Mouse (Mus musculus) intestine, postnatal 0 days (tissue): ENCODE measurements around the gene Serpina3i. TPM values are rescaled to one million over a fixed set of nuclear protein-coding genes. Genes with fewer than 3 reads are reported as not detected.

Experiments used
- ATAC-seq: fragments of 200-750 bp; cut with Nextera tagmentation; 2 replicates; pipeline ENCODE4 v1.8.0; 2017; ENCODE audit warnings: mild to moderate bottlenecking, moderate TSS enrichment, moderate library complexity
- H3K27ac ChIP-seq: fragments of 300-500 bp; sonication (generic); 2 replicates; pipeline ENCODE4 v1.5.1; 2014; ENCODE audit warnings: mild to moderate bottlenecking, low read depth, low read length, moderate library complexity
- H3K27me3 ChIP-seq: fragments of 300-500 bp; sonication (generic); replicated peaks from 2 replicates; pipeline ENCODE4 v1.6.1; 2014; ENCODE audit warnings: low read length, mixed read lengths; ENCODE audit not compliant: control insufficient read depth, insufficient read depth
- H3K36me3 ChIP-seq: fragments of 300-500 bp; sonication (generic); 2 replicates; pipeline ENCODE4 v1.6.1; 2014; ENCODE audit warnings: mild to moderate bottlenecking, moderate library complexity; ENCODE audit not compliant: control insufficient read depth, insufficient read depth
- H3K4me1 ChIP-seq: fragments of 300-500 bp; sonication (generic); replicated peaks from 2 replicates; pipeline ENCODE4 v1.6.1; 2014; ENCODE audit warnings: antibody characterized with exemption, low read length, mixed read lengths; ENCODE audit not compliant: control insufficient read depth, insufficient read depth
- H3K4me2 ChIP-seq: fragments of 300-500 bp; sonication (generic); replicated peaks from 2 replicates; pipeline ENCODE4 v1.6.1; 2014; ENCODE audit warnings: low read depth, mild to moderate bottlenecking, moderate library complexity
- H3K4me3 ChIP-seq: fragments of 300-500 bp; sonication (generic); 2 replicates; pipeline ENCODE4 v1.5.1; 2014; ENCODE audit warnings: low read depth, low read length
- H3K9ac ChIP-seq: fragments of 300-500 bp; sonication (generic); 2 replicates; pipeline ENCODE4 v1.6.1; 2014; ENCODE audit warnings: mild to moderate bottlenecking, low read depth, low read length
- H3K9me3 ChIP-seq: fragments of 300-500 bp; sonication (generic); 2 replicates; pipeline ENCODE4 v1.6.1; 2016; ENCODE audit warnings: mixed run types; ENCODE audit not compliant: control insufficient read depth
- CTCF ChIP-seq: sonication (generic); IDR thresholded peaks from 2 replicates; pipeline ENCODE4 v1.5.1; 2016; ENCODE audit warnings: low read depth, mild to moderate bottlenecking, control low read depth, antibody characterized with exemption, moderate library complexity
- WGBS: fragments of 180-500 bp; shearing (Covaris S2); extraction: QIAGEN DNeasy Blood & Tissue Kit; methylation state at CpG from one replicate; pipeline ENCODE4 v1.1.7; 2014; 5-methylcytosine and 5-hydroxymethylcytosine counted together
- polyA plus RNA-seq: library from polyadenylated mRNA; unstranded; fragments of >200 nt; fragmentation: Nextera tagmentation; extraction: Ambion mirVana; gene quantifications from 2 replicates; pipeline ENCODE4 v1.2.1, GENCODE M21; 2015

Serpina3i gene
- polyA plus RNA-seq, 1 experiment from 2014 or later, result not detected

DNA sequence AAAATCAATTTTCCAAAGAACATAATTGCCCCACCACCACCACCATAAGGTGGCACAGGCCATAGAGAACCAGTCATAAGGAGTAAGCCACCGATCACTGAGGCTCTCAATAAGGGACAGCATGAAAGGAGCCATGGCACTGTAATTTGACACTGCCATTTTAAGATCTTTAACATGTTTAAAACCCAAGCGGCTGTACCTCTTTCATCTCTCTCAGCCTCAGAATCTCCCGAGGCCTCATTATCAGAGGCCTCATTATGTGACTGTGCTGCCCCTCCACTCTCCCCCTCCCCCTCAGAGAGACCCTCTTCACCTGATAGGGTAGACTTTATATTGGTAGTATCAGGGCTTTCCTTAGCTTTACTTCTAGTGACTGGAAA lies 16.1 kb downstream of the Serpina3i start:
- H3K9me3 ChIP-seq, result no peaks in the 10 kb centered on the region
- ATAC-seq, result no peak
- no peak for TF ChIP-seq CTCF
- H3K9ac ChIP-seq, result no peak overlapping the region
- no peaks in the 10 kb centered on the region for H3K4me1 ChIP-seq
- no peak overlapping the region for H3K4me3 ChIP-seq
- no peak overlapping the region for H3K4me2 ChIP-seq
- H3K27ac ChIP-seq, result no peak overlapping the region
- no peaks in the 10 kb centered on the region for H3K27me3 ChIP-seq
- 26% methylated on average over 3 of the region's 3 CpGs for WGBS
- no peaks in the 10 kb centered on the region for H3K36me3 ChIP-seq

DNA sequence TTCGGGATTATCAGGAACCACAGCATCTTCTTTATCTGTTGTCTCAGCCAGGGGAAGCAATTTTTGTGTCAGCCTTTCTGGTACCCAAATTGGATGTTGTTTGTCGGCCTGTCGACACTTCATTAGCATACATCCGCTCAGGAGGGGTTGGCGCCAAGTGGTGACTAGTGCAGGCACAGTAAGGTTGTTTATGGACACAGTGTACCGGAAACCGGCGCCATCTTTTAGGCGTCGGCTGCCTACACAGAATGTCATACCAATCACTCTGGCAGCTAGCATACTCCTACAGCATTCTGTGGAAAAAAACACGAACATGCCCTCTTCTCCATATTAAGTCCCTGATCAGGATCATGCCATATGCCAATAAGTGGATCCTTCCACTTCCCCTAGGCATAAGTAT lies 20.5 kb downstream of the Serpina3i start:
- no peak for TF ChIP-seq CTCF
- H3K36me3 ChIP-seq, result no peaks in the 10 kb centered on the region
- WGBS, result 93% methylated on average over 11 of the region's 11 CpGs
- no peaks in the 10 kb centered on the region for H3K27me3 ChIP-seq
- no peak overlapping the region for H3K4me2 ChIP-seq
- ATAC-seq, result no peak
- H3K4me1 ChIP-seq, result no peaks in the 10 kb centered on the region
- no peak overlapping the region for H3K9ac ChIP-seq
- no peak overlapping the region for H3K4me3 ChIP-seq
- H3K9me3 ChIP-seq, result no peaks in the 10 kb centered on the region
- no peak overlapping the region for H3K27ac ChIP-seq

DNA sequence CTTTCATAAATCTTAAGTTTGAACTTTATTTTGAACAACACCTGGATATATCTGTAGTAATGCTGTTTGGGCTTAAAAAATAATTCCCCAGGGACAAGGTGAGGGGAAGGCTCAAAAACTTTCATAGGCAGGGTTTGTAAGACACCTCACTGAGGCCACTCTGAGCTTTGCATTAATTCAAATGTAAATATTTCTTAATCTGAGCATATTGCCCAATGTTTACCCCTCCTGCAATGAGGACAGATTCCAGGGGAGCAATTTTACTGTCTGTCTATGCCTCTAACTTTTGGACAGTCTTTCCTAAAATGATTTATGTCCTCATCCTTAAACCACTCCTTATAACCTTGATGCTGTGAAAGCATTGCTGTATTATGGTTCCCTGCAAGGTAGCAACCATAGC lies 25.4 kb downstream of the Serpina3i start:
- no peak for ATAC-seq
- no peak overlapping the region for H3K27ac ChIP-seq
- no peak overlapping the region for H3K9ac ChIP-seq
- H3K4me3 ChIP-seq, result no peak overlapping the region
- H3K9me3 ChIP-seq, result no peaks in the 10 kb centered on the region
- no peak overlapping the region for H3K4me2 ChIP-seq
- no peaks in the 10 kb centered on the region for H3K27me3 ChIP-seq
- no peaks in the 10 kb centered on the region for H3K36me3 ChIP-seq
- H3K4me1 ChIP-seq, result no peaks in the 10 kb centered on the region
- no peak for TF ChIP-seq CTCF

DNA sequence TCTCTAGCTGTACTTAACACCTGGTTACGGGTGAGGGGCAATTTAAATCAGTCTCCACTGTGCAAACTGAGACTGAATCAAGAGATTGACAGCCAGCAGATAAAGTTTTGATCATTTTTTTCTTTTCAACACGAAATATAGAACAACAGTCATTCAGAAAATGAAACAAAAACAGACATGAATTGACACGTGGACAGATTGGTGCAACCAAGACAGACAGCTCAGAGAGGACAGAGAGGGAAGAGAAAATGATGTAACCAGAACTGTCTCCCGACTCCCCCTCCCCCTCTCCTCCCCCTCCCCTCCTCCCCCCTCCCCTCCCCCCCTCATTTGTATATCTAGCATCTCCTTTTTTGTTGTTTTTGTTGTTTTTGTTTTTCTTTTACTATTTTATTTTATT lies 26.9 kb downstream of the Serpina3i start:
- H3K27me3 ChIP-seq, result no peaks in the 10 kb centered on the region
- H3K4me3 ChIP-seq, result no peak overlapping the region
- H3K9ac ChIP-seq, result no peak overlapping the region
- no peak overlapping the region for H3K4me2 ChIP-seq
- H3K27ac ChIP-seq, result no peak overlapping the region
- TF ChIP-seq CTCF, result no peak
- no peaks in the 10 kb centered on the region for H3K9me3 ChIP-seq
- no peaks in the 10 kb centered on the region for H3K4me1 ChIP-seq
- ATAC-seq, result no peak
- H3K36me3 ChIP-seq, result no peaks in the 10 kb centered on the region
- 43% methylated on average over 4 of the region's 4 CpGs for WGBS

DNA sequence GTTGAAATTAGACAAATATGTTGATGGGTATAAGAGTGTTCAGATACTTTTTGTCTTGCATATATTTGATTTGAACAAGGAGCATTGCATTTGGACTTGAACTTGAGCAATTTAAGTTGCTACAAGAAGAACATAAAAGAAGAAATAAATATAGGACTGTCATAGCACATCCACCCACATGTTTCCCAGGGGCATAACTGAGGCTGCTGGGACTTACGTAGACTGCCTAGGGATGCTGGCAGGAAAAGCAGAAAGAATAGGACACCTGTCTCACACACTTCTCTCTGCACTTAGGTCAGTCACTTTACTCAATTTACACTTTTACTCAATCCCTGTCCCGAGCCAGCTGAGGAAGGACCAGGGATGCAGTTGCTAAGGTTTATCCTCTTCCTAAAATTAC lies 31.0 kb downstream of the Serpina3i start:
- Histone ChIP-seq H3K27ac (no peak overlapping the region), H3K9ac (no peak overlapping the region), H3K36me3 (no peaks in the 10 kb centered on the region), H3K9me3 (no peaks in the 10 kb centered on the region), H3K4me1 (no peaks in the 10 kb centered on the region), H3K27me3 (no peaks in the 10 kb centered on the region), H3K4me2 (no peak overlapping the region), H3K4me3 (no peak overlapping the region)
- no peak for ATAC-seq
- 86% methylated on average over 2 of the region's 2 CpGs for WGBS
- TF ChIP-seq CTCF, result no peak

GRCm38 (mm10) chr12:104298049-104298448 lies 35.1 kb downstream of the Serpina3i start:
- Histone ChIP-seq H3K9ac (no peak overlapping the region), H3K9me3 (no peaks in the 10 kb centered on the region), H3K27ac (no peak overlapping the region), H3K36me3 (no peaks in the 10 kb centered on the region), H3K4me2 (no peak overlapping the region), H3K4me1 (no peaks in the 10 kb centered on the region), H3K27me3 (no peaks in the 10 kb centered on the region), H3K4me3 (no peak overlapping the region)
- no peak for TF ChIP-seq CTCF
- WGBS, result 86% methylated on average over 2 of the region's 2 CpGs
- no peak for ATAC-seq

GRCm38 (mm10) chr12:104305991-104306390 lies 43.1 kb downstream of the Serpina3i start:
- H3K4me3 ChIP-seq, result no peak overlapping the region
- TF ChIP-seq CTCF, result no peak
- no peaks in the 10 kb centered on the region for H3K4me1 ChIP-seq
- H3K9me3 ChIP-seq, result no peaks in the 10 kb centered on the region
- H3K36me3 ChIP-seq, result no peaks in the 10 kb centered on the region
- no peak overlapping the region for H3K4me2 ChIP-seq
- ATAC-seq, result no peak
- no peak overlapping the region for H3K9ac ChIP-seq
- H3K27me3 ChIP-seq, result no peaks in the 10 kb centered on the region
- 39% methylated on average over 4 of the region's 4 CpGs for WGBS
- H3K27ac ChIP-seq, result no peak overlapping the region
